Mouse (Mus musculus) hindbrain, postnatal 0 days (tissue): ENCODE data around the gene Itga9. TPM values are rescaled to one million over a fixed set of nuclear protein-coding genes. Genes with fewer than 3 reads are reported as not detected.

Experiments used
- ATAC-seq: fragments of 200-750 bp; cut with Nextera tagmentation; 2 replicates; pipeline ENCODE4 v1.8.0; 2017; ENCODE audit warnings: mild to moderate bottlenecking, moderate TSS enrichment, moderate library complexity
- DNase-seq: peaks from one replicate; pipeline ENCODE4 v3.0.0-alpha.2; 2015; ENCODE audit warnings: low spot score
- H3K27ac ChIP-seq: fragments of 300-500 bp; sonication (generic); 2 replicates; pipeline ENCODE4 v1.5.1; 2014; ENCODE audit warnings: mild to moderate bottlenecking
- H3K27me3 ChIP-seq: fragments of 300-500 bp; sonication (generic); 2 replicates; pipeline ENCODE4 v1.6.1; 2014; ENCODE audit warnings: low read length, mixed read lengths; ENCODE audit not compliant: insufficient read depth
- H3K36me3 ChIP-seq: fragments of 300-500 bp; sonication (generic); 2 replicates; pipeline ENCODE4 v1.6.1; 2014; ENCODE audit warnings: low read length, mixed read lengths; ENCODE audit not compliant: insufficient read depth
- H3K4me1 ChIP-seq: fragments of 300-500 bp; sonication (generic); 2 replicates; pipeline ENCODE4 v1.6.1; 2014; ENCODE audit warnings: antibody characterized with exemption, low read length, mixed read lengths; ENCODE audit not compliant: insufficient read depth
- H3K4me2 ChIP-seq: fragments of 300-500 bp; sonication (generic); 2 replicates; pipeline ENCODE4 v1.6.1; 2014; ENCODE audit warnings: low read depth, mild to moderate bottlenecking, low read length, moderate library complexity, mixed read lengths
- H3K4me3 ChIP-seq: fragments of 300-500 bp; sonication (generic); 2 replicates; pipeline ENCODE4 v1.5.1; 2014; ENCODE audit warnings: low read length
- H3K9ac ChIP-seq: fragments of 300-500 bp; sonication (generic); replicated peaks from 2 replicates; pipeline ENCODE4 v1.6.1; 2014; ENCODE audit warnings: mild to moderate bottlenecking, low read length, moderate library complexity, mixed read lengths
- H3K9me3 ChIP-seq: fragments of 300-500 bp; sonication (generic); 2 replicates; pipeline ENCODE4 v1.6.1; 2016; ENCODE audit warnings: low read length, mixed read lengths
- CTCF ChIP-seq: IDR thresholded peaks from 2 replicates; pipeline ENCODE4 v1.5.1; 2016; ENCODE audit warnings: antibody characterized with exemption, control low read depth, low read depth
- WGBS: fragments of 180-500 bp; shearing (Covaris S2); extraction: QIAGEN DNeasy Blood & Tissue Kit; methylation state at CpG from one replicate; pipeline ENCODE4 v1.1.7; 2014; 5-methylcytosine and 5-hydroxymethylcytosine counted together
- polyA plus RNA-seq: library from polyadenylated mRNA; unstranded; fragments of >200 nt; fragmentation: Nextera tagmentation; extraction: Ambion mirVana; gene quantifications from 2 replicates; pipeline ENCODE4 v1.2.1, GENCODE M21; 2015
- total RNA-seq: library from RNA; depleted of rRNA; stranded (reverse); fragments of >200 nt; gene quantifications from 2 replicates; pipeline ENCODE4 v1.2.3, GENCODE M21; 2014

Itga9 gene
- total and polyA plus RNA-seq, 2 experiments from 2014 or later = 1.5 to 4.4 TPM

DNA sequence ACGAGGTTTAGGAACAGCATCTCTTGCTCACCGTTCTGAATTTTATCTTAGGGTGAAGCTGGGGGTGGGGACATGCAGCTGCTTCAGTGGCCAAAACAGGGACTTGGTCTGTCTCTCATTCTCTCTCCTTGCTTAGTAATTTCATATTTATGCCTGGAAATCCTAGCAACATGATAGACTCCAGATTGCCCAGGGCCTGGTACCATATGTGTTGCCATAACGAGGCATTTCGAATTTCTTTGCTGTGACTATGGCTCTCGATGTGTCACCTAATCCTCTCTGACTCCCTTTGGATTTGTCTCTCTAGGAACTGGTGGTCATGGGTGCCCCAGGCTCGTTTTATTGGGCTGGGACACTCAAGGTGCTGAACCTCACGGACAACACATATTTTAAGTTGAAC lies 51.7 kb downstream of the Itga9 start:
- H3K36me3 ChIP-seq = no peaks in the 10 kb centered on the region
- WGBS = 80% methylated on average over 7 of the region's 7 CpGs
- H3K27me3 ChIP-seq = no peaks in the 10 kb centered on the region
- no peaks in the 10 kb centered on the region for H3K9me3 ChIP-seq
- no peak overlapping the region for H3K9ac ChIP-seq
- no peak for ATAC-seq
- H3K4me2 ChIP-seq = no peak overlapping the region
- H3K4me1 ChIP-seq = no peaks in the 10 kb centered on the region
- H3K4me3 ChIP-seq = no peak overlapping the region
- no peak for TF ChIP-seq CTCF
- H3K27ac ChIP-seq = no peak overlapping the region
- DNase-seq = no peak

DNA sequence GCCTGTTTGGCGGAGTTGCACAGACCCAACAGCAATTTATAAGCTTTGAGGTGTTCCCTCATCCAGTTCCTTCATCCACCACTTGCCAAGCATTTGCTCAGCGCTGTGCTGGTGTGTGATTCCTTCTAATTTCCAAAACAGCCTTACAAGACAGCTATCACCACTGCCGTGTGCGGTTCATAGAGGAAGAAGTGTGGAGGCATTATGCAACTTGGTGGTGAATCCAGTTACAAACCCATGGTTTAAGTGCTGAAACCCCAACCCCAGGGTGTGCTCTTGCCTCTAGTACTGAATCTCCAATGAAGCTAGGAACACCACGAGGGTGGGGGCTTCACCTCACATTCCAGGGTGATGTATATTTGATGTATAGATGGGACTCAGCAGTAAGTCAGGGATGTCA lies 53.3 kb downstream of the Itga9 start:
- no peaks in the 10 kb centered on the region for H3K4me1 ChIP-seq
- H3K36me3 ChIP-seq = no peaks in the 10 kb centered on the region
- no peak for ATAC-seq
- H3K27me3 ChIP-seq = no peaks in the 10 kb centered on the region
- no peaks in the 10 kb centered on the region for H3K9me3 ChIP-seq
- H3K4me3 ChIP-seq = no peak overlapping the region
- TF ChIP-seq CTCF = no peak
- no peak overlapping the region for H3K4me2 ChIP-seq
- no peak for DNase-seq
- no peak overlapping the region for H3K9ac ChIP-seq
- 95% methylated on average over 5 of the region's 5 CpGs for WGBS
- no peak overlapping the region for H3K27ac ChIP-seq

DNA sequence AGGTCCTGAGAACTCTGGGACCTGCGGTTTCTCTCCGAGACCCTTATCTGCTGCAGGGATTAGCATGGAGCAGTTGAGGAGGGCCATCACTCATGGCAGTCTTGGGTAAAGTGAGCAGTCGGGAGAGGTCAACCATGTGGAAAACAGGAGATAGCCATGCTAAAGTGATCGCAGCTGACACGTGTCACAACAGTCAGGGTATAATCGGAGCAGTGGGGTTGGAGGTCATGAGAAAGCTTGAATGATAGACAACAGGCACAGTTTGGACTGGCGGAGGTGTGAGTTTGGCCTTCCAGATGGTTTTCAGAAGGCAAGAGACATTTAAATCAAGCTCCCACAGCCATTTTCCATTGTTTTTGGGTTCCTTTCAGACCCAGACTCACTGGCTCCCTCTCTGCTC lies 53.8 kb downstream of the Itga9 start:
- Histone ChIP-seq H3K9me3 (no peaks in the 10 kb centered on the region), H3K36me3 (no peaks in the 10 kb centered on the region), H3K4me2 (no peak overlapping the region), H3K4me3 (no peak overlapping the region), H3K27me3 (no peaks in the 10 kb centered on the region), H3K27ac (no peak overlapping the region), H3K9ac (no peak overlapping the region), H3K4me1 (no peaks in the 10 kb centered on the region)
- no peak for TF ChIP-seq CTCF
- ATAC-seq (no peak), DNase-seq (no peak)
- 82% methylated on average over 7 of the region's 7 CpGs for WGBS

DNA sequence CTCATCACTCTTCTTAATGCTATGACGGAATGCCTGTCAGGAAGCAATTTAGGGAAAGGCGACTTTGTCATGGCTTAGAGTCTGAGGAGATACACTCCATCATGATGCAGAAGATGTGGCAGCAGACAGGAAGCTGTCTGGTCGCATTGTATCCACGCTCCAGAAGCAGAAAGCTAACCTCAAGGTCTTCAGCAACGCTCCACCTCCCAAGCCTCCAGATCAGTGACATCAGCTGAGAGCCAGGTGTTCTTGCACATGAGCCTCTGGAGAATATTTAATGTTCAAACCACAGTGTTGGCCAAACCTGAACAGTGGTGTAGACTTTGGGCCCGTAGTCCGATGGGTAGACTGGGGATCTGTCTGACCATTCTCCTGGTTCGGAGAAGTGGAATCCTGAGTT lies 55.5 kb downstream of the Itga9 start:
- Histone ChIP-seq H3K36me3 (no peaks in the 10 kb centered on the region), H3K27me3 (no peaks in the 10 kb centered on the region), H3K4me1 (no peaks in the 10 kb centered on the region), H3K27ac (no peak overlapping the region), H3K9me3 (peaks cover 4% of the 10 kb centered on the region; the same call in 1 of the 2 replicates), H3K4me3 (no peak overlapping the region), H3K4me2 (no peak overlapping the region), H3K9ac (no peak overlapping the region)
- 96% methylated on average over 8 of the region's 8 CpGs for WGBS
- DNase-seq (no peak), ATAC-seq (no peak)
- TF ChIP-seq CTCF = no peak

DNA sequence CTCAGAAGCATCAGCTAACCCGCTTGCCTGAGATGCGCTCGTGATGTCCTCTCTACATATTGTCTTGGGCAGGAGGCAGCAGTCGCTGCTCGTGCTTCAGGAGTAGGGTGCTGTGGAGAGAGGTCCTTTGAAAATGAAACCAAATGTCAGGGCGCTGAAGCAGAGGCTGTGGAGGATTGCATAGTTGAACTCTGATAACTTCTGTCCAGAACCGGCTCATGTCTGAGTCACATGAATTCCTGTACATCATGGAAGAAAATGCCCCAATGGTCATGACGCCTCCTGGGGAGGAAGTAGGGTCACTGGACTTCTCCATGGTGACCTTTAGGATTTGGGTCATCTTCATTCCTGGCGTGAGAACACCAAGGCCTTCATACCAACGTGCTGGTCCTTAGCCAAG lies 56.0 kb downstream of the Itga9 start:
- TF ChIP-seq CTCF = no peak
- Histone ChIP-seq H3K27me3 (no peaks in the 10 kb centered on the region), H3K36me3 (no peaks in the 10 kb centered on the region), H3K9ac (no peak overlapping the region), H3K4me3 (no peak overlapping the region), H3K27ac (no peak overlapping the region), H3K4me1 (no peaks in the 10 kb centered on the region), H3K9me3 (peaks cover 4% of the 10 kb centered on the region; the same call in 1 of the 2 replicates), H3K4me2 (no peak overlapping the region)
- no peak for ATAC-seq
- DNase-seq = no peak
- WGBS = 92% methylated on average over 10 of the region's 10 CpGs

DNA sequence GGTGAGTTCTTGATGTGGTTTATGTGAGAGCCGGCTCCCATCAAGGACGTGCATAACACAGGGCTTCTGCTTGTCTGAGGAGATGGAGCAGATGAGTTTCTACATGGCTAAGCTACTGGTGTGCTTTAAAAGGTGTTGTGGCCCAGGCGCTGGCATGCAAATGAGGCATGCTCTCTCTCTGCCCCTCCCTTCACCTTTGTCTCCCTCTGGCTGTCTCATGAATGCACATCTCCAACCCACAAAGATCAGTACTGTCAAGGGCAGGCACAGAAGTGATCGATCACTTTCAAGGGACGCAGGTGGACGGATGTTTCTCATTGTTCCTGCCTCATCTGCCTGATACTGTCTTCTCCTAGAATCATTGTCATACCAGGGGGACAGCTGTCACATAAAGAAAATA lies 57.4 kb downstream of the Itga9 start:
- H3K36me3 ChIP-seq = no peaks in the 10 kb centered on the region
- no peak overlapping the region for H3K9ac ChIP-seq
- no peak overlapping the region for H3K4me2 ChIP-seq
- no peak for TF ChIP-seq CTCF
- DNase-seq (no peak), ATAC-seq (no peak)
- H3K27me3 ChIP-seq = no peaks in the 10 kb centered on the region
- H3K4me1 ChIP-seq = no peaks in the 10 kb centered on the region
- no peak overlapping the region for H3K4me3 ChIP-seq
- H3K27ac ChIP-seq = no peak overlapping the region
- 47% methylated on average over 6 of the region's 6 CpGs for WGBS
- peaks cover 4% of the 10 kb centered on the region; the same call in 1 of the 2 replicates for H3K9me3 ChIP-seq

DNA sequence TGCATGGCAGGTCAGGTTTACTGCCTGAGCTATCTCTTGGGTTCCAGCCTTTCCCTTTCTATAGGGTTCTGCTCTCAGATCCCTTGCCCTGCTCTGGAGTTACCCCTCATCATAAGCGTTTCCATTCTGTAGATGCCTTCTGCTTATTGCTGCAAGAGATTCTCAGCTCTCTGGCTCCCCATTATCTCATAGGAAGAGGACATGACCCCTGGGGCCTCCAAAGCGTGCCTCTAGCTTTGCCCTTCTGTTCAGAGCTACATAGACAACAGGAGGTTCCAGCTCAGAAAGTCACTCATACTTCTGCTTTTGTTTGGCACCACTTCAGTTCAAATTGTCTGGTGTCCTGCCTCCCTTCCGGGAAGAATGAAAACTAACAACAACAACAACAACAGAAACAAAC lies 59.6 kb downstream of the Itga9 start:
- Histone ChIP-seq H3K4me2 (no peak overlapping the region), H3K36me3 (no peaks in the 10 kb centered on the region), H3K27me3 (no peaks in the 10 kb centered on the region), H3K4me3 (no peak overlapping the region), H3K9me3 (peaks cover 4% of the 10 kb centered on the region; the same call in 1 of the 2 replicates), H3K9ac (no peak overlapping the region), H3K27ac (no peak overlapping the region), H3K4me1 (no peaks in the 10 kb centered on the region)
- no peak for ATAC-seq
- TF ChIP-seq CTCF = no peak
- no peak for DNase-seq
- 78% methylated on average over 3 of the region's 3 CpGs for WGBS
